Mouse (Mus musculus) heart, postnatal 0 days (tissue): Measurements from ENCODE around the gene Bcar3.

Experiments
- CTCF ChIP-seq: IDR thresholded peaks from 2 replicates; pipeline ENCODE4 v1.5.1; 2016; ENCODE audit warnings: antibody characterized with exemption, control low read depth, low read depth
- EP300 ChIP-seq: IDR thresholded peaks from 2 replicates; pipeline ENCODE4 v1.6.1; 2016; ENCODE audit warnings: antibody characterized with exemption, low read depth

DNA sequence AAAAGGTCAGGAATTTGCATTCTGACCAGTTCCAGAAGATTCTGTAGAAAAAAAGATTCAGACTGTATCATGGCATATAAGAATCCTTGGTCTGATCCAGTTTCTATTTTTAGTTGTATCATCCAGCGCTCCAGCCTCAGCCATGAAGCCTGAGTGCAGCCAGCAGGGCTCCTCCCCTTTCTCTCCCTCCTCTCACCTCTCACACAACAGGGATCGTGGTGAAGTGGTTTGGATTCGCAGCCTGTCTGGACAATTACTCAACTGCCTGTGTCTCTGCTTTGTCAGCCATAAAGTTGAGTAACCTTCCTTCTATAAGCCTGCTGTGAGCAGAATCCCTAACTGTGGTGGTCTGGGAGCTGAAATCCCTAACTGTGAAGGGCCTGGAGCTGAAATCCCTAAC is 71.4 kb downstream of the Bcar3 start:
- no peak for TF ChIP-seq EP300
- no peak for TF ChIP-seq CTCF
